Mouse (Mus musculus): ENCODE measurements around the gene Stard9.

Stard9 gene

GRCm38 (mm10) chr2:120654693-120655092 lies 25.8 kb downstream of the Stard9 start:
- DNase-seq (ENCODE audit: low read depth), result no peak

GRCm38 (mm10) chr2:120655905-120656304 lies 27.0 kb downstream of the Stard9 start:
- DNase-seq (ENCODE audit: low read depth), result no peak

GRCm38 (mm10) chr2:120656711-120657110 lies 27.8 kb downstream of the Stard9 start:
- no peak for DNase-seq (ENCODE audit: low read depth)

- DNase-seq (ENCODE audit: low read depth), result no peak
These were observed 29.6 kb downstream of the Stard9 start for GRCm38 (mm10) chr2:120658486-120658885.

- DNase-seq (ENCODE audit: low read depth), result no peak
These were observed 30.4 kb downstream of the Stard9 start for GRCm38 (mm10) chr2:120659318-120659717.

- no peak for DNase-seq (ENCODE audit: low read depth)
These were observed 31.7 kb downstream of the Stard9 start for GRCm38 (mm10) chr2:120660486-120661078.

GRCm38 (mm10) chr2:120662766-120663165 lies 33.8 kb downstream of the Stard9 start:
- DNase-seq (ENCODE audit: low read depth), result no peak

GRCm38 (mm10) chr2:120663491-120664154 lies 34.7 kb downstream of the Stard9 start:
- peak; percentile 37 for DNase-seq (ENCODE audit: low read depth)

GRCm38 (mm10) chr2:120667446-120667845 lies 38.5 kb downstream of the Stard9 start:
- DNase-seq (ENCODE audit: low read depth), result no peak

- peak; percentile 60 for DNase-seq (ENCODE audit: low read depth)
These were observed 41.3 kb downstream of the Stard9 start for GRCm38 (mm10) chr2:120670253-120670652.

GRCm38 (mm10) chr2:120681151-120681550 lies 52.2 kb downstream of the Stard9 start:
- DNase-seq (ENCODE audit: low read depth), result peak; percentile 6

- DNase-seq (ENCODE audit: low read depth), result no peak
These were observed 68.8 kb downstream of the Stard9 start for GRCm38 (mm10) chr2:120697767-120698166.

GRCm38 (mm10) chr2:120700379-120700885 lies 71.5 kb downstream of the Stard9 start:
- no peak for DNase-seq (ENCODE audit: low read depth)

GRCm38 (mm10) chr2:120702675-120703074 lies 73.8 kb downstream of the Stard9 start:
- DNase-seq (ENCODE audit: low read depth), result no peak

GRCm38 (mm10) chr2:120707041-120707440 lies 78.1 kb downstream of the Stard9 start:
- no peak for DNase-seq (ENCODE audit: low read depth)

- DNase-seq (ENCODE audit: low read depth), result no peak
These were observed 81.2 kb downstream of the Stard9 start for GRCm38 (mm10) chr2:120710154-120710553.

GRCm38 (mm10) chr2:120710948-120711347 lies 82.0 kb downstream of the Stard9 start:
- DNase-seq (ENCODE audit: low read depth), result no peak

GRCm38 (mm10) chr2:120713441-120713840 lies 84.5 kb downstream of the Stard9 start:
- no peak for DNase-seq (ENCODE audit: low read depth)

- DNase-seq (ENCODE audit: low read depth), result no peak
These were observed 89.6 kb downstream of the Stard9 start for GRCm38 (mm10) chr2:120718496-120718895.

- no peak for DNase-seq (ENCODE audit: low read depth)
These were observed 91.9 kb downstream of the Stard9 start for GRCm38 (mm10) chr2:120720821-120721220.

- DNase-seq (ENCODE audit: low read depth), result no peak
These were observed 93.0 kb downstream of the Stard9 start for GRCm38 (mm10) chr2:120721911-120722310.

GRCm38 (mm10) chr2:120722491-120722890 lies 93.6 kb downstream of the Stard9 start:
- DNase-seq (ENCODE audit: low read depth), result no peak

- DNase-seq (ENCODE audit: low read depth), result no peak
These were observed 94.7 kb downstream of the Stard9 start for GRCm38 (mm10) chr2:120723621-120724020.

GRCm38 (mm10) chr2:120724176-120724575 lies 95.3 kb downstream of the Stard9 start:
- DNase-seq (ENCODE audit: low read depth), result no peak

All from NIH3T3 (cell line).